In genomic region chr11:68072597-68073210, GRCm38 (mm10) we compare ENCODE assay signal across 21 mouse cellular contexts.
DNase-seq lines count a peak whose midpoint lies in the region; ATAC-seq and TF ChIP-seq lines count a peak whose summit lies in the region.
"Had no signal": no experiment of that assay in that cellular context is flagged by ENCODE, and none has a peak within 500 bp of the region (broad histone marks: within the 10 kb centered on the region; RNA-seq: fewer than 3 reads in every experiment).

No protein-coding gene starts in this region.

- intact Hi-C loops in heart, postnatal 36 days (cut with DNase I) = no loop called here

- H3K9ac ChIP-seq in limb, embryonic 14.5 days (ENCODE audit: low read depth, low read length, severe bottlenecking) = no peak overlapping the region
- H3K9ac ChIP-seq in stomach, postnatal 0 days (ENCODE audit: low read length) = no peak overlapping the region
- H3K9ac ChIP-seq: heart, embryonic 12.5 days; hindbrain, embryonic 15.5 days; limb, embryonic 15.5 days; liver, embryonic 14.5 days; lung, embryonic 14.5 days; midbrain, embryonic 15.5 days had no signal

- ATAC-seq in limb, embryonic 14.5 days (ENCODE audit: low FRiP score, low read depth) = no peak
- ATAC-seq in stomach, postnatal 0 days (ENCODE audit: low FRiP score, low TSS enrichment) = no peak; the same call in 1 of the 2 replicates
- ATAC-seq: forebrain, embryonic 14.5 days; midbrain, embryonic 15.5 days had no signal

- TF ChIP-seq EP300 in stomach, postnatal 0 days (optimal IDR thresholded peaks at IDR 0.05) = no peak

- WGBS in limb, embryonic 14.5 days = 69% methylated on average over 11 of the region's 11 CpGs
- WGBS in limb, embryonic 10.5 days = 73% methylated on average over 11 of the region's 11 CpGs
- 21% methylated on average over 11 of the region's 11 CpGs for WGBS in stomach, postnatal 0 days

- H3K9me3 ChIP-seq in limb, embryonic 14.5 days (ENCODE audit: control insufficient read depth, low read length) = no peaks in the 10 kb centered on the region
- H3K9me3 ChIP-seq in limb, embryonic 10.5 days (replicated peaks) = no peaks in the 10 kb centered on the region
- H3K9me3 ChIP-seq in stomach, postnatal 0 days (ENCODE audit: control insufficient read depth, low read length) = no peaks in the 10 kb centered on the region
- H3K9me3 ChIP-seq: heart, embryonic 12.5 days; hindbrain, embryonic 15.5 days; limb, embryonic 15.5 days; midbrain, embryonic 15.5 days had no signal

- DNase-seq in heart, adult 11 months = peak; percentile 50
- DNase-seq in heart, postnatal 36 days = no peak
- peak; percentile 14 for DNase-seq in kidney, adult 11 months
- no peak for DNase-seq in kidney, postnatal 10 days
- DNase-seq in limb, embryonic 14.5 days (ENCODE audit: low spot score) = peak; percentile 10
- no peak for DNase-seq in limb, embryonic 10.5 days (ENCODE audit: low spot score)
- no peak for DNase-seq in stomach, postnatal 0 days (ENCODE audit: low spot score)
- no peak for DNase-seq in spleen, postnatal 10 days (ENCODE audit: low spot score in 2 of 2)
- DNase-seq: adrenal gland, postnatal 14 days; cerebellum, adult 2 months; cerebellum, postnatal 36 days; embryo, embryonic 11 days; gastrocnemius, adult 2 months; heart, postnatal 4 days; lung, embryonic 14.5 days had no signal

- TF ChIP-seq CTCF in stomach, postnatal 0 days (IDR thresholded peaks at IDR 0.05; ENCODE audit: low read depth) = no peak

- H3K4me3 ChIP-seq in limb, embryonic 14.5 days (replicated peaks; ENCODE audit: low read length) = no peak overlapping the region
- no peak overlapping the region for H3K4me3 ChIP-seq in limb, embryonic 10.5 days
- H3K4me3 ChIP-seq in stomach, postnatal 0 days (ENCODE audit: low read depth, low read length) = no peak overlapping the region
- H3K4me3 ChIP-seq: gastrocnemius, adult 2 months; heart, embryonic 12.5 days; hindbrain, embryonic 15.5 days; limb, embryonic 15.5 days; midbrain, embryonic 15.5 days had no signal

- no peak overlapping the region for H3K4me2 ChIP-seq in limb, embryonic 14.5 days (replicated peaks; ENCODE audit: low read depth, low read length, severe bottlenecking)
- H3K4me2 ChIP-seq in stomach, postnatal 0 days (replicated peaks; ENCODE audit: low read depth) = no peak overlapping the region
- H3K4me2 ChIP-seq: heart, embryonic 12.5 days; hindbrain, embryonic 15.5 days; limb, embryonic 15.5 days; lung, embryonic 14.5 days; midbrain, embryonic 15.5 days had no signal

- H3K27ac ChIP-seq in limb, embryonic 14.5 days (replicated peaks; ENCODE audit: low read depth, low read length) = no peak overlapping the region
- no peak overlapping the region for H3K27ac ChIP-seq in limb, embryonic 10.5 days
- peak overlapping the region; percentile 35; the same call in 1 of the 2 replicates for H3K27ac ChIP-seq in stomach, postnatal 0 days (replicated peaks)
- H3K27ac ChIP-seq: gastrocnemius, adult 2 months; hindbrain, embryonic 15.5 days; limb, embryonic 15.5 days; liver, embryonic 14.5 days; midbrain, embryonic 15.5 days had no signal

- 0 out of 2 replicates have a peak, but pooled peaks cover 3% of the 10 kb centered on the region for H3K27me3 ChIP-seq in limb, embryonic 14.5 days (ENCODE audit: control insufficient read depth, insufficient read depth, low read length)
- 0 out of 2 replicates have a peak, but pooled peaks cover 2% of the 10 kb centered on the region for H3K27me3 ChIP-seq in limb, embryonic 10.5 days (ENCODE audit: low read depth, poor library complexity, severe bottlenecking)
- H3K27me3 ChIP-seq in stomach, postnatal 0 days (ENCODE audit: control insufficient read depth, insufficient read depth, low read length) = no peaks in the 10 kb centered on the region
- H3K27me3 ChIP-seq: heart, embryonic 12.5 days; hindbrain, embryonic 15.5 days; limb, embryonic 15.5 days; midbrain, embryonic 15.5 days had no signal

- H3K36me3 ChIP-seq in limb, embryonic 14.5 days (ENCODE audit: control insufficient read depth, insufficient read depth, low read length) = no peaks in the 10 kb centered on the region
- H3K36me3 ChIP-seq in limb, embryonic 10.5 days = no peaks in the 10 kb centered on the region
- H3K36me3 ChIP-seq in stomach, postnatal 0 days (ENCODE audit: control insufficient read depth, insufficient read depth, low read length) = no peaks in the 10 kb centered on the region
- H3K36me3 ChIP-seq: heart, embryonic 12.5 days; hindbrain, embryonic 15.5 days; limb, embryonic 15.5 days; midbrain, embryonic 15.5 days had no signal

- no peak for TF ChIP-seq POLR2A in limb, embryonic 14.5 days (IDR thresholded peaks at IDR 0.05; ENCODE audit: borderline replicate concordance, extremely low read depth, insufficient read depth, insufficient read length)

- peaks cover 18% of the 10 kb centered on the region; the same call in 1 of the 2 replicates for H3K4me1 ChIP-seq in limb, embryonic 14.5 days (ENCODE audit: control insufficient read depth, insufficient read depth, low read length)
- H3K4me1 ChIP-seq in limb, embryonic 10.5 days = peaks cover 20% of the 10 kb centered on the region
- H3K4me1 ChIP-seq in stomach, postnatal 0 days (replicated peaks; ENCODE audit: control insufficient read depth, insufficient read depth) = no peaks in the 10 kb centered on the region; the same call in none of the 2 replicates
- H3K4me1 ChIP-seq: midbrain, embryonic 15.5 days had no signal

Comparison
In these comparisons a context has a peak if more than half of its experiments do, and no peak if none do; other contexts are left out.
1. DNase-seq: peak in heart, adult 11 months (single experiment), kidney, adult 11 months (single experiment) and limb, embryonic 14.5 days (single experiment); none in heart, postnatal 36 days (0 of 2), kidney, postnatal 10 days (single experiment), limb, embryonic 10.5 days (single experiment), stomach, postnatal 0 days (single experiment) and spleen, postnatal 10 days (0 of 2).